Mouse (Mus musculus): ENCODE results near the gene Tex50. TPM values are rescaled to one million over a fixed set of nuclear protein-coding genes. Genes with fewer than 3 reads are reported as not detected.

Gene Tex50
- total RNA-seq, 2 experiments from 2014 or later: not detected

DNA sequence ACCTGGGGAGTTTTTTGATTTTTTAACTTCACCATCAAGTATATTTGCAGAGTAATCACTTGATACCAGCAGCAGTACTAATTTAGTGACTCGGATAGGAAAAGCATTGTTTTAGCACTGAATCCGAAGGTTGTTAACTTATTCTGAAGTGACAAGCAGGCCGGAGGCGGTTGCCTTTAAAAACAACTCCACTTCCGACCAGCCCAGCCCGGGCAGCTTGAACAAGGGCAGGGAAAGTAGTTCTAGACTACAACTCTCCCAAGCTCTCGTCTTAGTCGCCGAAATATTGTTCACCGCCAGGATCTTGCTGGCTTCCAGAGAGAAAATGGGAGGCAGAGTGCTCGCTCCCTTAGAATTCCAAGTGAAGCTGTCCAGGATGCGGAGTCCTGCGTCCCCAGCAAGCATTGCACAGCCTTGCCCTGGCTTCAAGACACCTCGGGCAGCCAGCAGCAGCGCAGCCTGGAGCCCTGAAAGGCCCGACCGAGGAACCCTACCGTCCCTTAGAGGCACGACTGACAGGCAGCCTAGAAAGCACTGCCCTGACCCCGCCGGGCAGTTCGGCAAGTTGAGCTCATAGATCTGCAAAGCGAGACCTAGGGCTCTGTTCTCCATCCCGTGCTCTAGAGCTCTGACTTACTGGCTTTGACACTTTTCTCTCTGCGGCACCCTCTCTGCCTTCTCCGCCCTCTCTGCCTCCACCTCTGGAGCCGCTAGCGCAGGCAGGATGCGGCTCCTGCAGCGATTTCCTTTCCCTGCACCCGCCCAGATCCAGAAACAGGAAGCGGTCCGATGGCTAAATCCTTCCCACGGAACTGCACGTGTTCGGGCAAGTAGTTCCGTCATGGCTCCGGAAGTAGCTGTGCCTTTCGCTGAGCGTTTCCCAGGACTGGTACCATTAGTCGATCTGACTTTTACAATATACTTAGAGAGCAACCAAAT lies 28.1 kb downstream of the Tex50 start, which contains the start of gene Klhl20:
Klhl20 (minus strand) TSS at position 786 of the 939 bp plus-strand sequence.
- peak; percentile 98 for ATAC-seq (replicated peaks; ENCODE audit: low FRiP score, poor library complexity, severe bottlenecking)

- ATAC-seq (replicated peaks; ENCODE audit: low FRiP score, poor library complexity, severe bottlenecking): no peak
Observed at GRCm38 (mm10) chr1:161126461-161126860, 32.7 kb downstream of the Tex50 start.

GRCm38 (mm10) chr1:161122661-161123418 lies 36.3 kb downstream of the Tex50 start:
- ATAC-seq (replicated peaks; ENCODE audit: low FRiP score, poor library complexity, severe bottlenecking): no peak

GRCm38 (mm10) chr1:161114591-161114990 lies 44.5 kb downstream of the Tex50 start:
- ATAC-seq (replicated peaks; ENCODE audit: low FRiP score, poor library complexity, severe bottlenecking): no peak

GRCm38 (mm10) chr1:161109216-161109615 lies 49.9 kb downstream of the Tex50 start:
- ATAC-seq (replicated peaks; ENCODE audit: low FRiP score, poor library complexity, severe bottlenecking): no peak

Other genes starting within 250 kb of the Tex50 start
- gene Serpinc1, start 180.7 kb downstream of the Tex50 start, total RNA-seq (2015; ENCODE audit: low replicate concordance): not detected in 2 replicates
- gene Serpinc1, start 180.7 kb downstream of the Tex50 start, total RNA-seq (2017; ENCODE audit: low replicate concordance): 0.51 and 0.98 TPM in 2 replicates
- 2.5 and 5.4 TPM in 2 replicates for gene Zbtb37, start 124.5 kb downstream of the Tex50 start, total RNA-seq (2015; ENCODE audit: low replicate concordance)
- gene Zbtb37, start 124.5 kb downstream of the Tex50 start, total RNA-seq (2017; ENCODE audit: low replicate concordance): 4.8 and 5.0 TPM in 2 replicates
- 23.1 and 35.3 TPM in 2 replicates for gene Dars2, start 88.7 kb downstream of the Tex50 start, total RNA-seq (2015; ENCODE audit: low replicate concordance)
- 18.2 and 27.5 TPM in 2 replicates for gene Dars2, start 88.7 kb downstream of the Tex50 start, total RNA-seq (2017; ENCODE audit: low replicate concordance)
- 163 and 208 TPM in 2 replicates for gene Cenpl, start 88.6 kb downstream of the Tex50 start, total RNA-seq (2015; ENCODE audit: low replicate concordance)
- gene Cenpl, start 88.6 kb downstream of the Tex50 start, total RNA-seq (2017; ENCODE audit: low replicate concordance): 120 and 126 TPM in 2 replicates
- gene Klhl20, start 27.8 kb downstream of the Tex50 start, total RNA-seq (2015; ENCODE audit: low replicate concordance): 12.6 and 25.6 TPM in 2 replicates
- gene Klhl20, start 27.8 kb downstream of the Tex50 start, total RNA-seq (2017; ENCODE audit: low replicate concordance): 6.0 and 6.6 TPM in 2 replicates
- gene Ankrd45, start 16.6 kb downstream of the Tex50 start, total RNA-seq (2015; ENCODE audit: low replicate concordance): not detected in 2 replicates
- gene Ankrd45, start 16.6 kb downstream of the Tex50 start, total RNA-seq (2017; ENCODE audit: low replicate concordance): not detected in 2 replicates
- 50.3 and 52.6 TPM in 2 replicates for gene Prdx6, start 91.9 kb upstream of the Tex50 start, total RNA-seq (2015; ENCODE audit: low replicate concordance)
- 44.5 and 48.9 TPM in 2 replicates for gene Prdx6, start 91.9 kb upstream of the Tex50 start, total RNA-seq (2017; ENCODE audit: low replicate concordance)
- gene Tnfsf4, start 236.1 kb upstream of the Tex50 start, total RNA-seq (2015; ENCODE audit: low replicate concordance): 5.9 TPM in 1 of 2 replicates, not detected in the other
- gene Tnfsf4, start 236.1 kb upstream of the Tex50 start, total RNA-seq (2017; ENCODE audit: low replicate concordance): not detected in 2 replicates

All from erythroid progenitor cell, adult 5-6 weeks (primary cell).